Mouse (Mus musculus) limb, embryonic 11.5 days (tissue): ENCODE results near the gene Numa1. TPM values are rescaled to one million over a fixed set of nuclear protein-coding genes. Genes with fewer than 3 reads are reported as not detected.
"Not testable (repeated sequence)": the region's sequence is repeated elsewhere in the genome, so short reads cannot be mapped to it uniquely, and the experiment has no call there.

Source experiments
- ATAC-seq: fragments of 200-750 bp; cut with Nextera tagmentation; 2 replicates; pipeline ENCODE4 v1.8.0; 2017; ENCODE audit warnings: low read depth; ENCODE audit not compliant: insufficient number of reproducible peaks, low FRiP score, low TSS enrichment
- DNase-seq: peaks from one replicate; pipeline ENCODE4 v3.0.0-alpha.2; 2015; ENCODE audit warnings: low spot score
- H3K27ac ChIP-seq: fragments of 300-500 bp; sonication (generic); replicated peaks from 2 replicates; pipeline ENCODE4 v1.5.1; 2014; ENCODE audit warnings: low read depth, mild to moderate bottlenecking, low read length
- H3K27me3 ChIP-seq: fragments of 300-500 bp; sonication (generic); 2 replicates; pipeline ENCODE4 v1.6.1; 2014; ENCODE audit warnings: mild to moderate bottlenecking, low read length, mixed read lengths; ENCODE audit not compliant: control insufficient read depth, insufficient read depth
- H3K36me3 ChIP-seq: fragments of 300-500 bp; sonication (generic); 2 replicates; pipeline ENCODE4 v1.6.1; 2014; ENCODE audit warnings: mild to moderate bottlenecking, low read length, moderate library complexity, mixed read lengths; ENCODE audit not compliant: control insufficient read depth, insufficient read depth
- H3K4me1 ChIP-seq: fragments of 300-500 bp; sonication (generic); 2 replicates; pipeline ENCODE4 v1.6.1; 2014; ENCODE audit warnings: low read length, mixed read lengths; ENCODE audit not compliant: control insufficient read depth, insufficient read depth
- H3K4me2 ChIP-seq: fragments of 300-500 bp; sonication (generic); 2 replicates; pipeline ENCODE4 v1.6.1; 2014; ENCODE audit warnings: low read depth, mild to moderate bottlenecking, moderate library complexity; ENCODE audit not compliant: severe bottlenecking
- H3K4me3 ChIP-seq: fragments of 300-500 bp; sonication (generic); 2 replicates; pipeline ENCODE4 v1.5.1; 2014; ENCODE audit warnings: low read depth, low read length
- H3K9ac ChIP-seq: fragments of 300-500 bp; sonication (generic); 2 replicates; pipeline ENCODE4 v1.6.1; 2014; ENCODE audit warnings: mild to moderate bottlenecking, low read length
- H3K9me3 ChIP-seq: fragments of 300-500 bp; sonication (generic); 2 replicates; pipeline ENCODE4 v1.6.1; 2016; ENCODE audit warnings: low read length; ENCODE audit not compliant: control insufficient read depth
- WGBS: fragments of 180-500 bp; shearing (Covaris S2); extraction: QIAGEN DNeasy Blood & Tissue Kit; methylation state at CpG from one replicate; pipeline ENCODE4 v1.1.7; 2014; 5-methylcytosine and 5-hydroxymethylcytosine counted together
- polyA plus RNA-seq: library from polyadenylated mRNA; unstranded; fragments of >200 nt; fragmentation: Nextera tagmentation; extraction: Ambion mirVana; gene quantifications from 2 replicates; pipeline ENCODE4 v1.2.1, GENCODE M21; 2014

The Numa1 gene
- polyA plus RNA-seq, 1 experiment from 2014 or later: 130 TPM

DNA sequence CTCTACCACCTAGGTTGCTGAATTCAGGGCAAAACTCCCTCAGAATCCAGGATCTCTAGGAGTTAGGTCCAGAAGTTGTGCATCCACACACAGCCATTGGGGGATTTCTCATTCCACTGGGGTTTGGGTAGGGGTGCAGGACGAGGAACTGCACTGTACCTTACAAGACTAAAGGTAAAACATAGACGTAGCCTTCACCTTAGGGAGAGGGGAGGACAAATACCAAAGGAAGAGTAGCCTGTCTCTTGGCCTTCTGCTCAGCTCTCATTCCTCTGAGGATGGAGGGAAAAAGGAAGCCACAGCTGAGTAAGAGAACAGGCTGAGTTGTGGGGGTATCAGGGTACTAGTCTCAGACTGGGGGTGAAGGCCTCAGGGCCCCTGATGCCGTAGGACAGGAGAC is 84.7 kb downstream of the Numa1 start, which contains the start of gene Il18bp:
Il18bp (minus strand) TSS at position 101 of the 400 bp plus-strand sequence.
- Histone ChIP-seq H3K4me1 (no peaks in the 10 kb centered on the region), H3K36me3 (peaks cover 19% of the 10 kb centered on the region), H3K27ac (no peak within 1 kb of the TSS), H3K4me3 (no peak within 1 kb of the TSS), H3K9ac (no peak within 1 kb of the TSS), H3K9me3 (no peaks in the 10 kb centered on the region), H3K27me3 (no peaks in the 10 kb centered on the region), H3K4me2 (no peak within 1 kb of the TSS)
- 93% methylated on average over 3 of the region's 3 CpGs for WGBS
- ATAC-seq (no peak), DNase-seq (no peak)

- Histone ChIP-seq H3K27me3 (no peaks in the 10 kb centered on the region), H3K27ac (no peak overlapping the region), H3K9ac (no peak overlapping the region), H3K36me3 (peaks cover 15% of the 10 kb centered on the region), H3K9me3 (no peaks in the 10 kb centered on the region), H3K4me3 (no peak overlapping the region), H3K4me1 (no peaks in the 10 kb centered on the region), H3K4me2 (no peak overlapping the region)
- WGBS: 73% methylated on average over 3 of the region's 3 CpGs
- DNase-seq (no peak), ATAC-seq (no peak)
Measured at GRCm38 (mm10) chr7:102019362-102019761, 85.5 kb downstream of the Numa1 start.

DNA sequence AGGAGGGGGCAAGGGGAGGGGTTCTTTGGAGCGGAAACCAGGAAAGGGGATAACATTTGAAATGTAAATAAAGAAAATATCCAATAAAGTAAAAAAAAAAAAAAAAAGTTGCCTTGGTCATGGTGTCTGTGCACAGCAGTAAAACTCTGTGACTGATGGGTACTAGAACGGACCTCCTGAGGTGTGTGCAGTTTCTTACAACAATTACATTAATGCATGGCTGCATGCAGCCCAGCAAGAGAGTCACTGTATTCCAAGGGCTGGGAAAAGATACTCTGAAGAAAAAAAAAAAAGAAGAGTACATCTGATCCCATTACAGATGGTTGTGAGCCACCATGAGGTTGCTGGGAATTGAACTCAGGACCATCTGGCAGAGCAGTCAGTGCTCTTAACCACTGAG is 87.0 kb downstream of the Numa1 start:
- not testable (repeated sequence) for H3K27me3 ChIP-seq, DNase-seq, H3K4me3 ChIP-seq, H3K9me3 ChIP-seq, H3K27ac ChIP-seq, H3K4me2 ChIP-seq, H3K4me1 ChIP-seq, ATAC-seq, H3K36me3 ChIP-seq, H3K9ac ChIP-seq
- WGBS: 95% methylated on average over 2 of the region's 2 CpGs

DNA sequence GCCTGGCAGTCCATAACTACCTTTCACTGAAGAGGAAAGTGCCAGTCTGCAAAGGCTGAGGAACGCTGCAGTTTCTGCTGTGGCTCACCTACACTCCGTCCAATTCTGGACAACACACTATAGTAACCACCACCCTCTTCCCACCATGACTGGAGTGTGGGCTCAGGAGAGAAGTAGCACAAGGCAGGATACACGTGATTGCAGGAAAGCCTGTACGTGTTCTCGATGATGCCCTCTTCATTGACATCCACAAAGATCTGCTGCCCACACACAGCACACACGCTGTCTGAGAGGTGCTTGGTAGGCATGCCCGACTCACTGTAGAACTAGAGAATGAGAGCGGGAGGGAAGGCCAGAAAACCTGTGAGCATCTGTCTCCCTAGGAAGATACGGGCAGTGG is 89.9 kb downstream of the Numa1 start:
- WGBS: 96% methylated on average over 9 of the region's 9 CpGs
- Histone ChIP-seq H3K4me3 (no peak overlapping the region), H3K4me1 (no peaks in the 10 kb centered on the region), H3K27ac (no peak overlapping the region), H3K36me3 (peaks cover 2% of the 10 kb centered on the region; the same call in 1 of the 2 replicates), H3K9ac (no peak overlapping the region), H3K27me3 (no peaks in the 10 kb centered on the region), H3K4me2 (no peak overlapping the region), H3K9me3 (no peaks in the 10 kb centered on the region)
- no peak for DNase-seq
- ATAC-seq: no peak

DNA sequence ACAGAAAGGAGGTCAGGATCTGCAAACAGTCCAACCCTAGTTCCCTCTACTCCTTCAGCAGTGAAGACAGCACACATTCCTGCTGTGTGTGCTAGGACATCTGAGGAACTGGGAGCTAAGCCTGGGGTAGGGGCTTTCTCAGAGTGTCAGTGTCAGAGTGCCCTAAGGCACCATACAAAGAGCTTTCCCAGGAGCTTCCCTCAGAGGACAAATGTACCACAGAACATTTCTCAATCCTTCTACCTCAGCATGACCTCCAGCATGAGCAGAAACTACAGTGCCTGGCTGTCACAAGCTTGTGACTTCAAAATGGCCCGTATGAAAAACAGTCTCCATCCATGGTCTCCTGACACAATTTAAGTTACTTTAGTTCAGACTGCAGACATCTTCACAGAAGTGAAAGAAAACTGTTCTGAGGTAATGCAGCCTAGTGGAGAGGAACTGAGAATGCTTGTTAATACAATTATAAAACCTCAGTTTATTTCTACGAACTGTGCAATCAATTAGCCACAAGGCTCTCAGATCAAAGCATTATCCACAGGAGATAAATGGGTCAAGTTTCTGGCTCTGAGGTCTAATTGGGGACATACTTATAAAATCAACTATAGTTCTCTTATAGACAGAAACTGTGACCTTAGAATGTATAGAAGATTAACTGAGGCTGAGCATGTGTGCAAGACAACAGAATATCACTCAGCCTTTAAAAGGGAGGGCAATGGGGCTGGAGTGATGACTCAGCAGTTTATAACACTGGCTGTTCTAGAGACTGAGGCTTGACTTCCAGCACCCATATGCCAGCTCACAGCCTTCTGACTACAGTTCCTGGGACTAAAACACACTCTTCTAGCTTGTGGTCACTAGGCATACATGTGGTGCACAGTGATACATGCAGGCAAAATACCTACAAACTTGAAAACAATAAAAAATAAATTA is 91.5 kb downstream of the Numa1 start:
- Histone ChIP-seq H3K36me3 (peaks cover 2% of the 10 kb centered on the region; the same call in 1 of the 2 replicates), H3K9ac (no peak overlapping the region), H3K4me2 (no peak overlapping the region), H3K4me1 (no peaks in the 10 kb centered on the region), H3K9me3 (no peaks in the 10 kb centered on the region), H3K27ac (no peak overlapping the region), H3K4me3 (no peak overlapping the region), H3K27me3 (no peaks in the 10 kb centered on the region)
- DNase-seq (no peak), ATAC-seq (no peak)
- WGBS: 73% methylated on average over 2 of the region's 2 CpGs

- no peak overlapping the region for H3K4me3 ChIP-seq
- no peak for DNase-seq
- peaks cover 28% of the 10 kb centered on the region for H3K36me3 ChIP-seq
- WGBS: 97% methylated on average over 1 of the region's 1 CpGs
- H3K9me3 ChIP-seq: no peaks in the 10 kb centered on the region
- no peaks in the 10 kb centered on the region for H3K4me1 ChIP-seq
- no peak overlapping the region for H3K9ac ChIP-seq
- no peak overlapping the region for H3K27ac ChIP-seq
- H3K4me2 ChIP-seq: no peak overlapping the region
- H3K27me3 ChIP-seq: no peaks in the 10 kb centered on the region
- ATAC-seq: no peak
Measured at GRCm38 (mm10) chr7:102034904-102035303, 101.0 kb downstream of the Numa1 start.

DNA sequence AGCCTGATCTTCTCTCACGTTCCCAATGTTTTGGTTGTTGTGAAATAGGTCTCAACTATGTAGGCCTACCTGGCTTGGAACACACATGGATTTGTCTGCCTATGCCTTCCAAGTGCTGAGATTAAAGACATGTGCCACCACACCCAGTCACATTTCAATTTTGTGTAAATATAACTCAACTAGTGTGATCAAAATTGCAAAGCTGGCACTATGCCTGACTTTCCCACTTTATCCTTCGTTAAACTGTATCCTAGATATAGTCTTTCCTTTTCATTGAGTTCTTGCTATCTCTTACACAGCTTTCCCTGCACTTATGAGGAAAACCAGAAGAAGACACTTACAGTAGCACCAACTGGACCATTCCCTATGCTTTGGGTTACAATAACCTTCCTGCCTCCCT is 101.6 kb downstream of the Numa1 start:
- H3K27me3 ChIP-seq: no peaks in the 10 kb centered on the region
- no peak overlapping the region for H3K9ac ChIP-seq
- no peak overlapping the region for H3K4me3 ChIP-seq
- H3K36me3 ChIP-seq: peaks cover 28% of the 10 kb centered on the region
- WGBS: 94% methylated on average over 2 of the region's 2 CpGs
- H3K9me3 ChIP-seq: no peaks in the 10 kb centered on the region
- no peak for DNase-seq
- no peak overlapping the region for H3K27ac ChIP-seq
- no peak for ATAC-seq
- H3K4me2 ChIP-seq: no peak overlapping the region
- no peaks in the 10 kb centered on the region for H3K4me1 ChIP-seq

DNA sequence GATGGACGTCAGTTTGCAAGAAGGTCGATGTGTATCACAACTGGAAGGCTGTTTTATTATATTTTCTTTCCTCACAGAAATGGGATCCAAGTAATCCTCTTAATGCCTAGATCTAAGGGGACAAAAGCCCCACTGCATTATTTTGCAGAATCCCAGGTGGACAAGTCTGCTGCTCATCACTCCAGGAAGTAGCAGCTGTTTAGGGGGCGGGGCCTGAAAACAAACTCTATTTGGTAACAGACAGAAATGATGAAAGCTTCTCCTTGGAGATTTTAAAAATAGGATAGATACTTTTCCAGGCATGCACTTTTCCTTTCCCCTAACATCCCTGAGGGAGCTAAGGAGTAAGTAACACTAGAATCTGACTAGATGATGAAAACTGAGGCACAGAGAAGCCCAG is 103.4 kb downstream of the Numa1 start:
- Histone ChIP-seq H3K36me3 (peaks cover 26% of the 10 kb centered on the region), H3K4me1 (no peaks in the 10 kb centered on the region), H3K9ac (no peak overlapping the region), H3K27me3 (no peaks in the 10 kb centered on the region), H3K4me3 (no peak overlapping the region), H3K27ac (no peak overlapping the region), H3K9me3 (no peaks in the 10 kb centered on the region), H3K4me2 (no peak overlapping the region)
- WGBS: 94% methylated on average over 3 of the region's 3 CpGs
- DNase-seq (no peak), ATAC-seq (no peak)
